Mouse (Mus musculus): ENCODE measurements around the gene Hist1h3e. TPM values are rescaled to one million over a fixed set of nuclear protein-coding genes. Genes with fewer than 3 reads are reported as not detected.

The Hist1h3e gene
- polyA plus RNA-seq, 1 experiment: 5.6 TPM

Other genes with a start within 250 kb of the Hist1h3e start
- gene Zfp322a, start 193.2 kb downstream of the Hist1h3e start, polyA plus RNA-seq (2012; rRNA removed): 22.3 and 23.5 TPM in 2 replicates
- gene Abt1, start 138.5 kb downstream of the Hist1h3e start, polyA plus RNA-seq (2012; rRNA removed): 8.5 and 8.8 TPM in 2 replicates
- gene Btn1a1, start 96.5 kb downstream of the Hist1h3e start, polyA plus RNA-seq (2012; rRNA removed): 0.09 and 0.12 TPM in 2 replicates
- 0.06 and 0.07 TPM in 2 replicates for gene Btn2a2, start 73.5 kb downstream of the Hist1h3e start, polyA plus RNA-seq (2012; rRNA removed)
- 10.2 and 10.6 TPM in 2 replicates for gene Hist1h4h, start 31.3 kb downstream of the Hist1h3e start, polyA plus RNA-seq (2012; rRNA removed)
- 47.4 and 62.7 TPM in 2 replicates for gene Hist1h2af, start 28.5 kb downstream of the Hist1h3e start, polyA plus RNA-seq (2012; rRNA removed)
- gene Hist1h3g, start 26.9 kb downstream of the Hist1h3e start, polyA plus RNA-seq (2012; rRNA removed): 2.2 and 4.8 TPM in 2 replicates
- gene Hist1h2bh, start 19.0 kb downstream of the Hist1h3e start, polyA plus RNA-seq (2012; rRNA removed): 0.52 and 0.80 TPM in 2 replicates
- 0.48 and 0.52 TPM in 2 replicates for gene Hist1h3f, start 18.3 kb downstream of the Hist1h3e start, polyA plus RNA-seq (2012; rRNA removed)
- gene Hist1h4f, start 10.7 kb downstream of the Hist1h3e start, polyA plus RNA-seq (2012; rRNA removed): 4.7 and 5.8 TPM in 2 replicates
- 0.14 and 0.15 TPM in 2 replicates for gene Hist1h1d, start 9.1 kb downstream of the Hist1h3e start, polyA plus RNA-seq (2012; rRNA removed)
- 4.4 and 4.5 TPM in 2 replicates for gene Hist1h2ae, start 8.9 kb upstream of the Hist1h3e start, polyA plus RNA-seq (2012; rRNA removed)
- gene Hist1h2bg, start 9.0 kb upstream of the Hist1h3e start, polyA plus RNA-seq (2012; rRNA removed): 7.1 and 9.6 TPM in 2 replicates
- gene Hist1h2bf, start 11.8 kb upstream of the Hist1h3e start, polyA plus RNA-seq (2012; rRNA removed): 2.3 and 2.6 TPM in 2 replicates
- gene Hist1h2ad, start 12.0 kb upstream of the Hist1h3e start, polyA plus RNA-seq (2012; rRNA removed): 1.6 and 1.8 TPM in 2 replicates
- gene Hist1h3d, start 13.4 kb upstream of the Hist1h3e start, polyA plus RNA-seq (2012; rRNA removed): 4.3 and 5.6 TPM in 2 replicates
- 1.9 and 2.8 TPM in 2 replicates for gene Hist1h4d, start 19.2 kb upstream of the Hist1h3e start, polyA plus RNA-seq (2012; rRNA removed)
- 1.2 and 1.5 TPM in 2 replicates for gene Hist1h2be, start 58.8 kb upstream of the Hist1h3e start, polyA plus RNA-seq (2012; rRNA removed)
- gene Hist1h1e, start 60.2 kb upstream of the Hist1h3e start, polyA plus RNA-seq (2012; rRNA removed): 1.8 and 1.9 TPM in 2 replicates
- 0.62 and 0.67 TPM in 2 replicates for gene Hist1h2ac, start 121.6 kb upstream of the Hist1h3e start, polyA plus RNA-seq (2012; rRNA removed)
- 32.4 and 40.3 TPM in 2 replicates for gene Hist1h2bc, start 121.8 kb upstream of the Hist1h3e start, polyA plus RNA-seq (2012; rRNA removed)
- gene Hist1h1t, start 133.4 kb upstream of the Hist1h3e start, polyA plus RNA-seq (2012; rRNA removed): not detected in 2 replicates
- gene Hist1h4c, start 136.1 kb upstream of the Hist1h3e start, polyA plus RNA-seq (2012; rRNA removed): 2.6 and 3.4 TPM in 2 replicates
- 1.5 and 2.0 TPM in 2 replicates for gene Hfe, start 148.5 kb upstream of the Hist1h3e start, polyA plus RNA-seq (2012; rRNA removed)
- 12.8 and 15.6 TPM in 2 replicates for gene Hist1h1c, start 176.4 kb upstream of the Hist1h3e start, polyA plus RNA-seq (2012; rRNA removed)
- gene Hist1h3c, start 183.2 kb upstream of the Hist1h3e start, polyA plus RNA-seq (2012; rRNA removed): 3.9 and 4.1 TPM in 2 replicates
- 1.9 and 2.7 TPM in 2 replicates for gene Hist1h2bb, start 184.4 kb upstream of the Hist1h3e start, polyA plus RNA-seq (2012; rRNA removed)
- gene Hist1h2ab, start 188.8 kb upstream of the Hist1h3e start, polyA plus RNA-seq (2012; rRNA removed): 6.3 and 6.8 TPM in 2 replicates
- gene Hist1h3b, start 189.9 kb upstream of the Hist1h3e start, polyA plus RNA-seq (2012; rRNA removed): 7.5 and 8.8 TPM in 2 replicates
- 4.9 and 7.8 TPM in 2 replicates for gene Hist1h4b, start 194.6 kb upstream of the Hist1h3e start, polyA plus RNA-seq (2012; rRNA removed)
- 2.3 and 3.4 TPM in 2 replicates for gene Hist1h4a, start 198.9 kb upstream of the Hist1h3e start, polyA plus RNA-seq (2012; rRNA removed)
- gene Hist1h3a, start 200.0 kb upstream of the Hist1h3e start, polyA plus RNA-seq (2012; rRNA removed): 5.1 and 5.4 TPM in 2 replicates
- 0.66 and 1.8 TPM in 2 replicates for gene Hist1h1a, start 201.3 kb upstream of the Hist1h3e start, polyA plus RNA-seq (2012; rRNA removed)
- gene Trim38, start 207.5 kb upstream of the Hist1h3e start, polyA plus RNA-seq (2012; rRNA removed): 0.04 TPM in 1 of 2 replicates, not detected in the other
- gene Slc17a2, start 244.6 kb upstream of the Hist1h3e start, polyA plus RNA-seq (2012; rRNA removed): 0.01 TPM in 1 of 2 replicates, not detected in the other

Data from central nervous system, embryonic 18 days (tissue).